Mouse (Mus musculus) left cerebral cortex, postnatal 4 days (tissue): ENCODE results near the gene Kctd8. TPM values are rescaled to one million over a fixed set of nuclear protein-coding genes. Genes with fewer than 3 reads are reported as not detected.

Experiments used
- DNase-seq: peaks from one replicate; pipeline ENCODE4 v3.0.0-alpha.2; 2022
- intact Hi-C: fragments of 180-260 bp; cut with DNase I; formaldehyde crosslinking; loops from one replicate; pipeline ENCODE4 v1.15.1; 2025
- microRNA-seq: library from miRNA; unstranded; fragments of <30 nt; microRNA quantifications from one replicate; pipeline ENCODE4 v1.2.0, GENCODE M21; 2022
- total RNA-seq, 2 experiments: library from RNA; stranded (reverse); gene quantifications; 2 replicates each; pipeline ENCODE4 v1.2.3; 2021

Gene Kctd8
- total RNA-seq, 2 experiments from 2014 or later: 8.4 TPM

DNA sequence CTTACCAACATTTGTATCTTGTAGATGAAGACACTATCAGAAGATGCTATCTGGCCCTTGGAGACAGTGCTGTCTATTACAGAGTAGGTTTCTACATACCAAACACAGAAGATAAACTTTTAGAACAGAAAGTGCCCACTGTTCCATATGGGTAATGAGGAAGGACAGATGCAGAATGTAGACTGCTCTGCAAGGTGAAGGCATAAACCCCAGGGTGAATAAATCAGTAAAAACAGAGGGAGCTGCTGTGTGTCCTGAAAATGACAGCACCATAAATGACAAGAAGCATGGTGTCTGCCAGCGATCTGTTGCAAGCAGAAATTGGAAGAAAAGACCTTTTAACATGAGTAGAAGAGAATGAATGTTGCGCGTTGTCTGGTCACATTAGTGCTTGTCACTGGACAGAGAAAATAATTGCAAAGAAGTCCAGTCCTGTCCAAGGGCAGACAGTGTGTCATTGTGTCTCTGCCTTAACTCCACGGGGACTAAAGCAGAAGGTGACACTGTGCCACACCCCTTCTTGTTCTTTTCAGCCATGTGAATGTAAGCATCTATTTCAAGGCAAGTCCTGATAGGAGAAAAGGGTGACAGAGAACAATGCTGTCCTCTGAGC lies 181.5 kb downstream of the Kctd8 start:
- no peak for DNase-seq
- intact Hi-C loops: no loop called here

DNA sequence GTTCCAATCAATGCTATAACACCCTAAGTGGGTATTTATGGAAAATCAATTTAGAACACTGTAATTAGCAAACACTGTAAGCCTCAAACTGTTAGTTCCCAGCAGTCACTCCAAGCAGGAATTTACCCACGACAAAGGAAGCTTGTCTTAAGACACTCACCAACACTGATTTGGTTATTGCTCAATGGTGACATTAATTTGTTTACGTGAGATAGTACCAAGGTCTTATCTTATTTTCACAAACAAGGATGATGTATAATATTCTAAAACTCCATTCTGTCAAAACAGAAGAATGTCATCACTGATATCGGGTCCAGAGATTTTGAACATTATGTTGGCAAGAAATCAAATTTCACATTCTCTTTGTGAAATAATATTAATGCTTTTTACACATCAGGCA lies 185.0 kb downstream of the Kctd8 start:
- no peak for DNase-seq
- intact Hi-C loops: no loop called here

DNA sequence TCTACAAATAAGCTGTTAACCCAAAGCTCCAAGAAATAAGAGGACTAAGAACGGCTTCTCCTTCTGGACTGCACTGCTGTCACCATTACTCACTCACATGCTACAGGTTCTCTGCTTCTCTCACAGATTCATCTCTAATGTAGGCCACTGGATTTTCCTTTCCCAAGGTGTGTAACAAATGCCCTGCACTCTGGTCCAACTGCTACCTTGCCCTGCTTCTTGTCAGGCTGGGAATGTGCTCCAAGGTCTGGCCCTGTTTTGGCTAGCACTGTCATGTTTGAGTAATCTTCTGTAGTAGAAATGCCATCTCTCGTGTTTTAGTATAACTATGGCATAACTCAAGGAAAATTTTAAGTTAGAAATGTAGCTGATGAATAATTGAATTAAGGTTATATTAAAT lies 195.7 kb downstream of the Kctd8 start:
- DNase-seq: no peak

DNA sequence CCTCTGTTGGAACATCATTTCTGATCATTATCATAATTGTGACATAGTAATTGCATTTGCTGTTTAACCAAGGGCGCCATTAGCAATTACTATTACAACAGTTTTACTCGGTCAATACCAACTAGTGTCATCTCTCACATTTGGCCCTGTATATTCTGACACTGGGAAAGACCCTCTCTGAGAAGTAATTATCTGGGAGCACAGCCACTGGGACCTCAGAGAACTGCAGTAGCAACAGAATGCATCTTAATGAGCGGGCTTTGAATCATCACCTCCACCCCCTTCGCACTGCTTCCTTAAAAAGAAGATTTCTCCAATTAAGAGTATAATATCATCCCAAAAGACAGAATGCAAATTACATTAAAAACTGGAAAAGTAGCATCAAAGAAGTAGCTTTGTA lies 200.4 kb downstream of the Kctd8 start:
- DNase-seq: no peak

More for the DNA sequence above, 195.7 kb downstream of the Kctd8 start:
- intact Hi-C loops: no loop called here

DNA sequence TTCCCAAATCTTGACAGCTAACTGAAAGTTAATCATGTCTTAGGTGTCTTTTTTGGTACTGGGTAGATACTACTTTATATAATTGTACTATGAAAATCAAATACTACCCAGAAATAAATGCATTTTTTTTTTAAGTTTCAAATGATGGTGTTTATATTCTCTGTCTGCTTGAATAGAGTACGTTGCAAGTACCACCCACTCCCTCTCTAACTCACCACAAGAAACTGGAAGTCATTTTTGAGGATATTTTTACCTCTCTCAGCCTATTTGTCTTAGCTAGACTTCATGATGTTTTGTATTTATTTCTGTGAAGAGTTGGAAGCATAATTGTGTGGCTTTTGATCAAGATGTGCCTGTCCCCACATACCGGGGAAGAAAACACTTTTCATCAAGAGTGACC lies 232.8 kb downstream of the Kctd8 start:
- DNase-seq: no peak
- intact Hi-C loops: no loop called here

More for the DNA sequence above, 200.4 kb downstream of the Kctd8 start:
- intact Hi-C loops: no loop called here

DNA sequence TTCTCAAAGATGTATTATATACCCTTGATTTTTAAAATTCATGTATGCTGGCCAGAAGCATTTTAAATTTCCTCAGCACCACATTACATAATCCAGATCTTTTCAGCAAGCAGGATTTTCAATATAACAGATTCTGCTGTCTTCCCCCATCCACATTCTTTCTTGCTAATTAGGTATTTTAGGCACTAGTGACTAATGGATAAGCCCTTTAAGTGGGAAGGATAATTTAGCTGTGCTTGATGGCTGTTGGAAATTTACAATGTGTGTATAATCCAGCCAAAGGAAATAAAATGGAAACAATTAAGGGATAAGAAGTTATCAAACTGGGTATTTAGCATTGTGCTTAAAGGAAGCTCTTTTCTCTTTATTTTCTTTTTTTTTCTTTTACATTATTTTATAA lies 252.6 kb downstream of the Kctd8 start:
- intact Hi-C loops: no loop called here
- DNase-seq: no peak

Small RNA genes within 50 kb of the gene (microRNA-seq; reads per million reads assigned to microRNA genes)
- gene Gm24368: not detected

Other genes starting within 250 kb of the Kctd8 start
- not detected for gene Yipf7, start 201.0 kb upstream of the Kctd8 start, total RNA-seq
- gene Guf1, start 215.2 kb upstream of the Kctd8 start, total RNA-seq: 10 to 100 TPM; 34.2 to 36.8 TPM